Mouse (Mus musculus): ENCODE data around the gene Gm26602.

DNA sequence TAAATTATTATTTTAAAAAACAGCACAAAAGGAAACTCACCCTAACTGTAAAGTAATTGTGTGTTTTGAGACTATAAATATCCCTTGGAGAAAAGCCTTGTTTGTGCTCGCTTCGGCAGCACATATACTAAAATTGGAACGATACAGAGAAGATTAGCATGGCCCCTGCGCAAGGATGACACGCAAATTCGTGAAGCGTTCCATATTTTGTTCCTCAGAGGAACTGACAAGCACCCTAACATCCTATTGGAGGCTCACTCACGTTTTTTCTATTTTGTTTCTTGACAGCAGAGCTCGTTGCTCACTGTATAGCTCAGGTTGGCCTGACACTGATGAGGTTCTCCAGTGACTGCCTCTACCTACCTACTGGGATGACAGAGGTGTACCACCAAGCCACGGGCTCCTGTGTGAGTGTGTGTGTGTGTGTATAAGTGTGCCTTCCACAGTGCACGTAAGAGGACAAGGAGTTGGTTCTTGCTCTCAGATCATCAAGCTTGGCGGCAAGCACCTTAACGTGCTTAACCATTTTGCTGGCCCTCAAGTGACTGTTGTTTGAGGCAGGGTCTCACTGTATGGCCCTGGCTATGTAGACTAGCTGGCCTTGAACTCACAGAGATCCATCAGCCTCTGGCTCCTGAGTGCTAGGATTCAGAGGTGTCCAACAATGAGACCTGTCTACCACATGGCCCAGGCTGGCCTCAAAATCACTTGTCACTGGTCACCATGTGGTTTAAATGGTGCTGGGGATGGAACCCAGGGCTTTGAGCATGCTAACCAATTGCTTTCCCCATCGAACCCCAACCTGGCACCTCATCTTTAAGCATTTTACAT, 1.3 kb upstream of the Gm26602 start:
- no peak for TF ChIP-seq TAL1 (IDR thresholded peaks at IDR 0.05; ENCODE audit: low read length)
- no peak for TF ChIP-seq GATA1 (IDR thresholded peaks at IDR 0.05; ENCODE audit: low read length)
